Mouse (Mus musculus) NIH3T3 (cell line): ENCODE results near the gene Gm45618.

Experiments used
- DNase-seq: peaks from one replicate; pipeline ENCODE4 v3.0.0-alpha.2; 2012; ENCODE audit warnings: low read depth

Gene Gm45618

DNA sequence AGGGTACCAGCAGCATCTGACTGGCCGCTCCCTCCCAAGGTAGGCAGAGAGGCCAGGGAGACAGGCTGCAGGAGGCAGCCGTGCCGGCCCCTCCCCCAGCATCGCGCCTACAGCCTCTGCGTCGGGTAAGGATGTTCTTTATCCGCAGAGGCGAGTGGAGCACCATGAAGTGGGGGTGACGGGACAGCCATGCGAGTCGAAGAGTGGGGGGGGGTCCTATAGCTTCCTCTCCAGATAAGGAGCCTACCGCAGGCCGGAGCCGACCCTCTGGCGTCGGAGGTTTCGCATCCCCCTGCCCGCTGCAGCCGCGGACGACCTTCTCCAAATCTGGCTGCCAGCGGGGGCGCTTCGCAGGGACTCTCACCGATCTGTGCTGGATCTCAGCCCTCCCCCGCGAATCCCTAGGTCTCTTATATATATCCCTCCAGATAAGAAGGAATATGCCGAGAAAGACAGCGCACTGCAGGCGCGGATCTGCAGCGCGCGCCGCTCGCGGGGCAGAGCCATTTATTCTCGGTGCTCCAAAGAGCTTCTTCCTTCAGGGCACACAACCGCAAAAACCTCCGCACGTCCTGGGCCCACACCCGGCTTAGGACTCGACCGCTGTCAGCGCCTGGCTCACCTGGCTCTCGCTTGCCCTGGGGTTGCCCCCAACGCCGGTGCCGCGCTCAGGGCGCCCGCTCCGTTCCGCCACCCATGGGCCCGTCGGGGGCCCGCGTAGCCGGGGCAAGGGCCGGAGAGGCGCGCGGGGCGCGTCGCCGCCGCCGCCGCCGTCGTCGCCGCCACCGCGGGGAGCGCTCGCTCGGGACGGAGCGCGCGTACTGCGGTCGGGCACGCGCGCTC, 26.0 kb downstream of the Gm45618 start:
- DNase-seq, result no peak

DNA sequence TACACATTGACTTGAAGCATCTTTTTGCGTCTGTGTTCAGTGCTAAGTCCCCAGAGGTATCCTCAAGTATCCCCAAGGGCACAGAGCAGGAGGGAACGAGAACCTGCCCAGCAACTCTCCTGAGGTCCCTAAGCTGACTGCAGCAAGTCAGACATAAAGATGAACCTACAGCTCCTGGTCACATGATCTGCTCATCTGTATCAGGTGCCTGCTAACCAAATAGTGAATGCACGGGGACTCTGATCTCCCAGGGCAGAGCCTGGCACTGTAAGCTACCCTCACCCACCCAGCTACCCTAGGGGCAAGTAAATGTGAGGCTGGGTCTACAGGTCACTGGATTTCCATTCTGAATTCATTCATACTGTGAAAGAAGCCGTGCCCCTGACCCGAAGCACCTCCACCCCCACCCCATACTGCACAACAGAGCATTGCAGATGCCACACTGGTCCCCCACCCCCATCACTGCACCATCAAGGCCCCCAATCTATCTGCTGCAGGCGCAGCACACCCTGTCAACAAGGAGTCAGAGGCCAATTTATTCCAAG, 26.8 kb downstream of the Gm45618 start:
- DNase-seq, result no peak

- no peak for DNase-seq
Observed at GRCm38 (mm10) chr7:142092991-142093390, 27.5 kb downstream of the Gm45618 start.

DNA sequence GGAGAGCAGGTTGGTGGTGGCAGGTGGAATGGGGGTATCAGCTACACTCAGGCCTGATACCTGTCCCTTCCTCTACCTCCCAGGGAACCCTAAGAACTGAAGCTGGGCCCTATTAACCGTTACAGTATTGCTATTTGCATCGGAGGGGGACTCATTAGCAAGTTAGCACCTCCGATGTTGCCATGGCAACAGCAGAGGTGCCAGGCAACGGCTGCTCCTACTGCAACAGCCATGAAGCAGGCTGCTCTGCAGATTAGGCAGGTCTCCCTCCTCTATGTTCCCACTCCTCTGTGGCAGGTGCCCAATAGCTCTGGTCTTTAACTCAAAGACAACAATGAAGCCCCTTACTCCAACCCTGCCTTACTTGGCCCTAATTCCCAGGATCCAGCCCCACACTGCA, 28.7 kb downstream of the Gm45618 start:
- no peak for DNase-seq

DNA sequence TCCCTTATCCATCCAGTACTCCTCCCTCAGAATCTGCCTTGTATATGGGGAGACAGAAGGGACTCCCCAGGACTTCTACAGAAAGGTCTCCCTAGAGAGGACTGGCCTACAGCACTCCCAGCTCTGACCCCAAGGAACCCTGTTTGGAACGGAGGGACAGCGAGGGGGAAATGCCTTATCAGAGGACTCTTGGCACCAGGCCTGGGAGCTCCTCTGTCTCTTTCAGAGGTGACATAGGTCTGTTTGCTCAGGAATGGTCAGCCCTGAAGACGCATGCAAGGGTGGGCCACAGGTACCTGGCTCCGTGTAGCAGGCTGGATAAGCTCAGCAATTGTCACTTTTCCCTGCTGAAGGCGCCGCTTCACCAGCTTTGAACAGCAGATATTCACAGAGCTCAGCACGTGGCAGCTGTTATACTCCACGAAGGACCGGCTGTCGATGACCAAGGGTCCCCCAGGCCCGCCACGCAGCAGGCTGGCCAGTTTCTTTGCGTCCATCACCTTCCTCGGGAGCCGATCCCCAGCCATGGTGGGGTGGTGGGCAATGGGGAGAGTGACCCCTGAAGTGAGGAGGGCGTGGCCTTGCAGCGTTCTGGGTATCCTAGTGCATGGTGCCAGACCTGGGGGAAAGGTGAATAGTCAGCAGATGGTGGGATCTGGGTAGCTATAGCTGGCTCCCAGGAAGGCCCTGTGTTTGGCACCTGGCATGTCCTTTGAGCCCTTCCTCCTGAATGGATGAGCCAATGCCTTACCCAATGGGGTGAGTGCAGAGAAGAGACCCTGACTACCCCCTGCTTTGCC, 30.7 kb downstream of the Gm45618 start:
- DNase-seq, result no peak

GRCm38 (mm10) chr7:142088886-142089285, 31.6 kb downstream of the Gm45618 start:
- peak; percentile 69 for DNase-seq

GRCm38 (mm10) chr7:142087069-142087652, 33.4 kb downstream of the Gm45618 start:
- DNase-seq, result no peak

DNA sequence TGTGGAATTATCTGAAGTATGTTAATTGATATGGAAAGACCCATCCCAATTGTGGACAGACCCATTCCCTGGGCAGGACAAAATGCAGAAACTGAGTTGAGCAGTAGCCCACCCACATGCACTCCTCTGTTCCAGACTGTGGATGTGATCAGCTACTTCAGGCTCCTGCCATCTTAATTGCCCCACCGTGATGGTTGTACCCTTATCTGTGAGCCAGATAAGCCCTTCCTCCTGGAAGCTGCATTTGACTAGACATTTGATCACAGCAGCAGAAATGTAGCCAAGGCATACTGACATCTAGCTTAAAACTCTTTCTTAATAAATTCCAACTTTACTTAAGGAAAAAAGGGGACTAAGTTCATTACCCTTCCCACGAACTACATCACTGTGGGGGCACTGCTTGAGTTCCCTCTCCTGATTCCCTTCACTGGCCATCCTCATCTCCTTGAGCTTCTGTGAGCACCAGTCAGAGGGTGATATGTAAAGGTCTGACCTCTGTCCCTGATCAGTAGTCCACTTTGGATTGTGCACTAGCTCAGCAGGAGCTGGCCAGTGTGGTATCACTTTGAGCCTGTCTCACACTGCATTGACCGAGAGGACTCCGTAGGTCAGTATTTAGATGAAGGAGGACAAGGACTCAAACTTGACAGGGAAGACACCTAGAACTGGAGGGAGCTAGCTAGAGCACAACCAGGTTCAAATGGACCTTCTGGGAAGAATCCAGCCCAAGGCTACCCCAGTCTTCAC, 34.2 kb downstream of the Gm45618 start:
- DNase-seq, result no peak

- peak; percentile 92 for DNase-seq
Observed at GRCm38 (mm10) chr7:142084820-142085219, 35.7 kb downstream of the Gm45618 start.

DNA sequence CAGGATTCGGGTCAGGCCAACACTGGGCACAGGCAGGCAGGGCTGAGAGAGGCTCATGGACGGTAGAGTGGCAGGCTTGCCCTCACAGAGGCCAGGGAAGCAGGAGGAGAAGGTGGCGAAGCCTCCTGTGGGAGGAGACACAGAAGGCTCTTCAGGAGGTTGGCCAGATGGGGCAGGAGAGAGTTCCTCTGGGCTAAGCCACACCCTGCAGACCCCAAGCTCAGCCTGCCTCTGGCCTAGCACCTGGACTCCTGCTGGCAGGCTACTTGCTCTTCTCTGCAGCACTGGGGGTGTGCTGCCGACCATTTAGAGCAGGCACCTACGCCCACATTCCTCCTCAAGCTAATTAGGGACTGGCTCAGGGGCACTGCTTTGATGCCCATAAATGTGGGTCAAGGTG, 36.1 kb downstream of the Gm45618 start:
- peak; percentile 55 for DNase-seq

DNA sequence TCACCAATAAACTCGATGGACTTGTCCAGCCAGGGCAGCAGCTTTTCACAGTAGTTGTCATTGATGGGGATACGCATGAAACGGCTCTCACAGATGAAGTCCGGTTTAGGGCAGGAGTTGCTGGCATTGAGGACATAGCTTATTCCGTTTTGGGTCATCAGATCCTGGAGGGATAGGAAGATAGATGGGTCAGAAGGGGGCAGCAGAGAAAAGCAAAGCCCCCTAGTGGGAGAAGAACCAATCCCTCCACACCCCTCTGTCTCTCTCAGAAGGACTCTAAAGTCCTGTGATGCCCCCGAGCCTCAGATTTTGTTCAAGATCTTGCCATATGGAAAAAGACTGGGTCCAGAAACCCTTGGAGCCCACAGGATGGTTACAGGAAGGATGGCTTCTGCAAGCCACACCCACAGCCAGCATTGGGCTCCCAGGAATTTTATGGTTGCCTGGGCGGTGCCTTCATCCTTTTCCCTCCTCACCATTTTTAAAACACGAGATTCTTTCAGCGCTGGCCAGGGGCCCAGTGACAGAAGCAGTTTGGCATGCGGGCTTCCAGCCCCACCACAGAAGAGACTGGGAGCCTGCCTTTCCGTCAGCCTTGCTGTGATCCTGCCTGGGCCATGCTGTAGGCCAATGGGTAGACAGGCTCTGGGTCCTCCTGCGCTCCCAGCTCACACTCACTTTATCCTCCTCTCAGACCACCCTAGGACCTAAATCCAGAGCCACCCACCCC, 36.8 kb downstream of the Gm45618 start:
- peak; percentile 92 for DNase-seq

GRCm38 (mm10) chr7:142082607-142083006, 37.9 kb downstream of the Gm45618 start:
- DNase-seq, result no peak

DNA sequence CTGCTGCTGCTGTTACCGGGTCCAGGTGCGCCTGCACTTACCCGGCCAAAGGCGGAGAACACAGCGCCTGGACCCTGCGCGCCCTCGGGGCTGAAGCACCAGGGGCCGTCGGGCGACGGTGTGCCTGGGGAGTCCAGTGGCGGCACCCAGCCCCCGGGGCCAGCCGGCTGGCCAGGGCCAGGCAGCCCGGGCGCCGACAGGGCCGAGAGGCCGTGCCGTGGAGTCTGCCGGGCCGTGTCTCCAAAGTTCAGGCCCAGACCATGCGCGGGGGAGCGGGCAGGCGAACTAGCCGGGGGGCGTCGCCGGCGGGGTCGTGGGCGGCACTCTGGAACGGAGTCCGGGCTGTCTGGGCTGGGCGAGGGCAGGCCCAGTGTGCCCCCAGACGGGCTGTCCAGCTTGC, 38.4 kb downstream of the Gm45618 start:
- no peak for DNase-seq

GRCm38 (mm10) chr7:142081736-142082135, 38.8 kb downstream of the Gm45618 start:
- no peak for DNase-seq

GRCm38 (mm10) chr7:142080876-142081275, 39.7 kb downstream of the Gm45618 start:
- no peak for DNase-seq

DNA sequence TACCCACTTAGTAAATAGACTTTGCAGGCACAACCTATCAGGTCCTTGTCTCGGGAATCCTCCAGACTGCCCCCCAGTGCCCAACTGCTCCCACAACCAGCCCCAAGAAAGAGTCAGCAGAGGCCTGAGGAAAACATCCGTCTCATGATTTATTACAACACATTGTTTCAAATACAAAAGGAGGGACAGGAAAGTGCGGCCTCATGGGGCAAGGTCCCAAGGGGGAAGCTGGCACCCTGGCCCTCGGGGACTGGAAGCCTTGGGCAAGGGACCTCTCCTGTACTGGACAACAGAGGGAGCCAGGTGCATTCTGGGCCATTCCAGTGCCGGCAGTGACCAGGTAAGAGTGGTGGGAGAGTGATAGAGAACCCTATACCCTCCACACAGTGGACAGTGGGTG, 41.2 kb downstream of the Gm45618 start:
- DNase-seq, result no peak

DNA sequence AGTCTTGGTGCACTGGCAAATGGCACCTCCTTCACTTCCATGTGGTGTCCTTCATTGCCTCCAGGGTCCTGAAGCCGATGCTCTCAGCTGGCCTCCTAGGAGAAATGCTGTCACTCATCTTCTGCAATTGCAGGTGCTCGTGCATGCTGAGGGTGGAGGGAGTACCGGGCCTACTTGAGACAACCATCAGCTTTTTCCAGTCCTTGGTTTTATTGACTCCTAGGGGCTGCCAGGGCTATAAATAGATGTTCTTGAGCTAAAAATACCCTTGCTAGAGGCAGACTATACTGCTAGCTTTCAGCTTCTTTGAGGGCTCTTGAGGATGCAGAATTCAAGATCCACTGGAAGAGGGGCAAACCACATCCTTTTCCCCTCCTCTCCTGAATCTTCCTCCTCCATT, 43.4 kb downstream of the Gm45618 start:
- no peak for DNase-seq

- DNase-seq, result no peak
Observed at GRCm38 (mm10) chr7:142074146-142074886, 46.2 kb downstream of the Gm45618 start.

- no peak for DNase-seq
Observed at GRCm38 (mm10) chr7:142071717-142072116, 48.8 kb downstream of the Gm45618 start.

- DNase-seq, result no peak
Observed at GRCm38 (mm10) chr7:142071212-142071578, 49.3 kb downstream of the Gm45618 start.
